Mouse (Mus musculus) embryonic facial prominence, embryonic 14.5 days (tissue): ENCODE measurements around the gene Cox11. TPM values are rescaled to one million over a fixed set of nuclear protein-coding genes. Genes with fewer than 3 reads are reported as not detected.

Source experiments
- ATAC-seq: fragments of 200-750 bp; cut with Nextera tagmentation; 2 replicates; pipeline ENCODE4 v1.8.0; 2017; ENCODE audit warnings: low read depth, moderate number of reproducible peaks, moderate TSS enrichment
- DNase-seq: peaks from one replicate; pipeline ENCODE4 v3.0.0-alpha.2; 2015; ENCODE audit warnings: low spot score
- H3K27ac ChIP-seq: fragments of 300-500 bp; sonication (generic); replicated peaks from 2 replicates; pipeline ENCODE4 v1.5.1; 2014; ENCODE audit warnings: low read depth, mild to moderate bottlenecking, low read length, moderate library complexity
- H3K27me3 ChIP-seq: fragments of 300-500 bp; sonication (generic); replicated peaks from 2 replicates; pipeline ENCODE4 v1.6.1; 2014; ENCODE audit warnings: low read length; ENCODE audit not compliant: control insufficient read depth, insufficient read depth
- H3K36me3 ChIP-seq: fragments of 300-500 bp; sonication (generic); 2 replicates; pipeline ENCODE4 v1.6.1; 2014; ENCODE audit warnings: low read length, mixed read lengths; ENCODE audit not compliant: control insufficient read depth, insufficient read depth
- H3K4me1 ChIP-seq: fragments of 300-500 bp; sonication (generic); 2 replicates; pipeline ENCODE4 v1.6.1; 2014; ENCODE audit warnings: antibody characterized with exemption, low read length; ENCODE audit not compliant: control insufficient read depth, insufficient read depth
- H3K4me2 ChIP-seq: fragments of 300-500 bp; sonication (generic); 2 replicates; pipeline ENCODE4 v1.6.1; 2014; ENCODE audit warnings: low read depth, mild to moderate bottlenecking, low read length, moderate library complexity, mixed read lengths
- H3K4me3 ChIP-seq: fragments of 300-500 bp; sonication (generic); 2 replicates; pipeline ENCODE4 v1.5.1; 2014; ENCODE audit warnings: low read depth, mild to moderate bottlenecking, low read length
- H3K9ac ChIP-seq: fragments of 300-500 bp; sonication (generic); 2 replicates; pipeline ENCODE4 v1.6.1; 2014; ENCODE audit warnings: low read depth, mild to moderate bottlenecking, low read length, moderate library complexity, mixed read lengths
- H3K9me3 ChIP-seq: fragments of 300-500 bp; sonication (generic); 2 replicates; pipeline ENCODE4 v1.6.1; 2016; ENCODE audit warnings: low read length; ENCODE audit not compliant: control insufficient read depth
- WGBS: fragments of 180-500 bp; shearing (Covaris S2); extraction: QIAGEN DNeasy Blood & Tissue Kit; methylation state at CpG from one replicate; pipeline ENCODE4 v1.1.7; 2014; 5-methylcytosine and 5-hydroxymethylcytosine counted together
- polyA plus RNA-seq: library from polyadenylated mRNA; unstranded; fragments of >200 nt; fragmentation: Nextera tagmentation; extraction: Ambion mirVana; gene quantifications from 2 replicates; pipeline ENCODE4 v1.2.1, GENCODE M21; 2014

The Cox11 gene
- polyA plus RNA-seq, 1 experiment from 2014 or later, result 23.3 TPM

DNA sequence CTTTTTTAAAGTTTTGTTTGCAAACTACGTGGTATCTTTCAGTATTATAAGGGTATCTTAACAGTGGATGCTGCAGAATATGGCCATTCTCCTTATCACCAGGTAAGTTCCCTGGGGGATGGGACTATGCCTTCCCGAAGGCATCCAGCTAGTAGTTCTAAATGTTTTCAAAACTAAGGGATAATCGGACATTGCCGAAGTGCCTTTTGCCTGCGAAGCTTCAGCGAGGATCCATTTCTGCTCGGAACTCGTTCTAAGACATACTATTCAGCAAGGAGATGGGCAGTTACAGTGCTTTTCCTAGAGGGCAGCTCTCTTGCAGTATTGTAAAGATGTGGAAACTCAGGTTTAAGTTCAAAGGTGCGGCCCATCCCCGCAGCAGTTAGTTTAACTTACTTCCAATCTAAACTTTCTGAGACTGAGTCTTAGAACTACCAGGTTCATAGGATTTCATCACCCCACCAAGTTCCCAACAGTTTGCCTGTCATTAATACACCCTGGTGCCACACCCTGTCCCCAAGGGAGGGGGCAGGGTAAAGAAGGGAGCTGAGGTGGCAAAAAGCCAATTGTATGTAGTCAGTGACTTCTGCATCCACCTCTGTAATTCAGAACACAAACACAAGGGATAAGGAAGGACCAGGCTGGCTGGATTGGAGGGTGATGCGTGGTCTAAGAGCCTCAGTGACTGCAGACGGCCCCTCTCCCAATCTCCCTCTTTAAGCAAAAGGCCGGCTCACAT is 48.5 kb downstream of the Cox11 start:
- Histone ChIP-seq H3K4me3 (peak overlapping the region; percentile 71), H3K9ac (peak overlapping the region; percentile 69), H3K27ac (no peak overlapping the region), H3K36me3 (0 out of 2 replicates have a peak, but pooled peaks cover 7% of the 10 kb centered on the region), H3K27me3 (no peaks in the 10 kb centered on the region), H3K9me3 (no peaks in the 10 kb centered on the region), H3K4me1 (peaks cover 11% of the 10 kb centered on the region), H3K4me2 (peak overlapping the region; percentile 92)
- DNase-seq (peak; percentile 65), ATAC-seq (peak; percentile 11; the same call in 1 of the 2 replicates)
- 69% methylated on average over 13 of the region's 13 CpGs for WGBS

DNA sequence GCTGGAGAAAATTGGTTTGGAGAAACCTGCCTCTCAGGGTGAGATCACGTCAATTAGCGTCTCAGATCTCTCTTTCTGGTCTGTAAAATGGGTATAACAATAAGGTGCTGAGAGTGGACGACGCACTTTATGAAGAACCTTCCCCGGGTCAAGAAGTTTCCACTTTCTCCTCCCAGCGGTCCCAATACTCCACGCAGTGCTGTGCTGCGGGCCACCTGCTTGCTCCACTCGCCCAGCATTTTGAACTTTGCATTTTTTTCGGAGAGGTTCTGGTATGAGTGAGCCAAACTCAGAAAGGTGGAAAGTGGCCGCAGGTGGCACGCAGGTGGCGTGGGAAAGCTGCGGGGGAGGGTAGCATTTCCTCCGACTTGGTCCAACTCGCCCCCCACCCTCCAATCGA is 49.1 kb downstream of the Cox11 start:
- peak overlapping the region; percentile 71 for H3K4me3 ChIP-seq
- ATAC-seq (peak; percentile 44), DNase-seq (peak; percentile 9)
- H3K27ac ChIP-seq, result no peak overlapping the region; the same call in 1 of the 2 replicates
- H3K4me2 ChIP-seq, result peak overlapping the region; percentile 92
- no peaks in the 10 kb centered on the region for H3K9me3 ChIP-seq
- H3K36me3 ChIP-seq, result 0 out of 2 replicates have a peak, but pooled peaks cover 7% of the 10 kb centered on the region
- WGBS, result under 1% methylated on average over 17 of the region's 17 CpGs
- no peaks in the 10 kb centered on the region for H3K27me3 ChIP-seq
- H3K9ac ChIP-seq, result peak overlapping the region; percentile 69
- H3K4me1 ChIP-seq, result peaks cover 11% of the 10 kb centered on the region

DNA sequence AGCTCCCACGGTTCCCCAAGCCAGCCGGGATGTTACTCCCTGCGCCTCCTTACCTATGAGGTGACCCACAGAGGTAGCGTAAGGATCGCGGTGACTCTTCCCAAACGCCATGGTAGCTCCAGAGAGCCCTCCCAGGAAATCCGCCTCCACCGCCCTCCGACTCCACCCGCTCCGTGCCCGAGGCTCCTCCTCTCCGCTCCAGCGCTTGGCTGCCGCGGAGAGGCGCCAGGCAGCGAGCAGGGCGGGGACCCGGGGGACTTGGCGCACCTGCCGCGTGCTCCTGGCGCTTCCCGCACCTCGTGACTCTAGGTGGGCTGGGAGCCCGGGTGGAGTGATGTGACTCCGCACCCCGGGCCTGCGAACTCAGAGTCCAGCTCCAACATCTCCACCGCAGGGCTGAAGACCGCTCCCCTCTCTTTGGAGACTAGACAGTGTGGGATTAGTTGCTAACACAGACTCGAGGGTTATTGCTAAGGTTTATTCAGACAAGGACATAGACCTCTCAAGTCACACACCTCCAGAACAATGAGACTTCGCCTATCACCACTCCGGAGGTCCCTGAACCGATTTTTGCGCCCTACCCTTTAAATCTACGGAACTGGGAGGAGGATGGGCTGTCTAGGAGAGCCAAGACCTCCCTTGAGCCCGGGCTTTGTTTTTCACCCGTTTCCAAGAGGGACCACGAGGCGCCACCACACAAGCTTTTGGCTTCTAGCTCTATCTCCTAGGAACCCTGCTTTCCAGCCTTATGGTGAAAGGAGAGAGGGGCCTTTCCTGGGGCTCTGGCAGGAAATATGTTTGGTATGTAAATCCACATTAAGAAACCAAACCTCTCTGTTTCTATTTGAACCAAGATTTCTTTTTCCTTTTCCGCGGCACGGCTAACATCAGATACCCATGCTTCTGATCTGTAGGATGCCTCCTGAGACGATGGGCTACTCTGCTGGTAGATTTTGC is 49.8 kb downstream of the Cox11 start, which contains the start of gene Tom1l1:
Gene Tom1l1, minus strand, starts transcription at position 907 of the 957 bp plus-strand sequence.
- DNase-seq, result peak; percentile 90
- Histone ChIP-seq H3K27me3 (no peaks in the 10 kb centered on the region), H3K4me1 (peaks cover 11% of the 10 kb centered on the region), H3K9me3 (no peaks in the 10 kb centered on the region), H3K4me3 (peak within 1 kb of the TSS; percentile 71), H3K9ac (peak within 1 kb of the TSS; percentile 69), H3K27ac (peak within 1 kb of the TSS; percentile 30), H3K36me3 (0 out of 2 replicates have a peak, but pooled peaks cover under 1% of the 10 kb centered on the region), H3K4me2 (peak within 1 kb of the TSS; percentile 92)
- peak; percentile 95 for ATAC-seq
- 7% methylated on average over 26 of the region's 47 CpGs for WGBS

DNA sequence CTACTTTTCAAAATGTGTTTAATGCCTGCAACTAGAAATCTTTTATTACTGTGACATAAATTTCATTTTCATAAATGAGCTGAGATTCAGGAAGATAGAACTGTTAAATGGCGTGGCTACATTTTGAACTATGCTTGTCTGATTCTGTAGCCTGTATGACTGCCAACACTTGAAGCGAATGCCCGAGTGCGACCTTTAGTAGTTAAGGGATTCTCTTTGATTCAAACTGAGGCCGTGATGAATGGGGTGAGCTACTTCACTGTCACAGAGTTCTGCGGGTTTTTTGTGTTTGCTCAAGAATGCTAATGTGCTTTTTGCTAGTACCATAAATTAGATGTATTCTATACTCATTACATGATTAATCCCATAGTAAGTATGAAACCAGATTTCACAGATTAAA is 52.4 kb downstream of the Cox11 start:
- Histone ChIP-seq H3K4me1 (peaks cover 11% of the 10 kb centered on the region), H3K4me3 (no peak overlapping the region), H3K27me3 (no peaks in the 10 kb centered on the region), H3K4me2 (no peak overlapping the region), H3K9ac (no peak overlapping the region), H3K9me3 (no peaks in the 10 kb centered on the region), H3K36me3 (no peaks in the 10 kb centered on the region), H3K27ac (no peak overlapping the region)
- ATAC-seq (no peak), DNase-seq (peak; percentile 20)
- WGBS, result 47% methylated on average over 6 of the region's 6 CpGs

DNA sequence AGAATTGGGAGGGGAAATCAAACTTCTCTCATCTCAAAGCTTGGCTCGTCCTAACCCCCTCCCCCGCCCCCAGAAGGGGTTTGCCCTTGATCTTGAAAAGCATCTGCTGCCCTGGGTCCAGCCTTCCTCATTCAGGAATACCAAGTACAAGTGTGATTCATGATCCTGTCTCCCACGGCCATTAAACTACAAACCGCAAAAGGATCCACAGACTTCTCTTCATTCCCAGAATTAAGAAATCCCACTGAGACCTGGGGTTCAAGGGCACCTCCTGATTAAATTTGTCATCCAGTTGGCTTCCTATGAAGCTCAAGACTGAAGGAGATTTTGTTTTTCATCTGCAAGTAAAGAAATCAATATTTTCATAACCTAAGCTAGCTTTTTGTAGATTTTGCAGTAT is 56.2 kb downstream of the Cox11 start:
- 66% methylated on average over 4 of the region's 4 CpGs for WGBS
- Histone ChIP-seq H3K4me3 (no peak overlapping the region), H3K4me1 (no peaks in the 10 kb centered on the region), H3K27ac (no peak overlapping the region), H3K36me3 (no peaks in the 10 kb centered on the region), H3K27me3 (no peaks in the 10 kb centered on the region), H3K9ac (no peak overlapping the region), H3K9me3 (no peaks in the 10 kb centered on the region), H3K4me2 (no peak overlapping the region)
- DNase-seq (no peak), ATAC-seq (no peak)

Other genes with a start within 250 kb of the Cox11 start
- 5.1 and 6.2 TPM in 2 replicates for gene Hlf, start 247.3 kb upstream of the Cox11 start, polyA plus RNA-seq
- 17.9 and 21.6 TPM in 2 replicates for gene Stxbp4, start 89 bp upstream of the Cox11 start, polyA plus RNA-seq
- gene Tom1l1, start 50.2 kb downstream of the Cox11 start, polyA plus RNA-seq, result 28.8 and 34.4 TPM in 2 replicates